Mouse (Mus musculus): ENCODE measurements at regions not wholly inside any gene's neighbourhood (a gene's known extent, or its start where the extent isn't known, plus 50 kb on each side); places are given as distances from the start of the nearest gene placed in this dataset.
"Not testable (repeated sequence)": the region's sequence is repeated elsewhere in the genome, so short reads cannot be mapped to it uniquely, and the experiment has no call there.

GRCm38 (mm10) chr2:100344921-100345425 is 1279.5 kb upstream of the Rag2 start:
- H3K4me1 ChIP-seq (replicated peaks; ENCODE audit: control insufficient read depth, insufficient read depth, low read length), result no peaks in the 10 kb centered on the region
- no peak overlapping the region for H3K4me2 ChIP-seq (replicated peaks; ENCODE audit: low read depth)
- H3K9ac ChIP-seq (ENCODE audit: low read depth, low read length), result no peak overlapping the region
- no peak overlapping the region for H3K27ac ChIP-seq (ENCODE audit: low read depth, low read length)
- H3K4me3 ChIP-seq (ENCODE audit: low read depth, low read length), result no peak overlapping the region
- ATAC-seq, result no peak
- no peaks in the 10 kb centered on the region for H3K27me3 ChIP-seq (replicated peaks; ENCODE audit: control insufficient read depth, insufficient read depth, low read length)
- H3K9me3 ChIP-seq (ENCODE audit: control insufficient read depth), result no peaks in the 10 kb centered on the region
- H3K36me3 ChIP-seq (ENCODE audit: control insufficient read depth, insufficient read depth), result no peaks in the 10 kb centered on the region
- no peak for TF ChIP-seq CTCF (IDR thresholded peaks at IDR 0.05; ENCODE audit: low read depth)
- WGBS, result 82% methylated on average over 3 of the region's 3 CpGs

GRCm38 (mm10) chr2:100365616-100366015 is 1258.9 kb upstream of the Rag2 start:
- not testable (repeated sequence) for H3K27ac ChIP-seq (ENCODE audit: low read depth, low read length); H3K9ac ChIP-seq (ENCODE audit: low read depth, low read length); H3K36me3 ChIP-seq (ENCODE audit: control insufficient read depth, insufficient read depth); H3K27me3 ChIP-seq (replicated peaks; ENCODE audit: control insufficient read depth, insufficient read depth, low read length); H3K4me3 ChIP-seq (ENCODE audit: low read depth, low read length); H3K4me1 ChIP-seq (replicated peaks; ENCODE audit: control insufficient read depth, insufficient read depth, low read length); H3K9me3 ChIP-seq (ENCODE audit: control insufficient read depth); H3K4me2 ChIP-seq (replicated peaks; ENCODE audit: low read depth); ATAC-seq
- 87% methylated on average over 10 of the region's 10 CpGs for WGBS

- Histone ChIP-seq H3K9ac (ENCODE audit: low read depth, low read length) (no peak overlapping the region), H3K4me3 (ENCODE audit: low read depth, low read length) (no peak overlapping the region), H3K27me3 (replicated peaks; ENCODE audit: control insufficient read depth, insufficient read depth, low read length) (no peaks in the 10 kb centered on the region), H3K9me3 (ENCODE audit: control insufficient read depth) (no peaks in the 10 kb centered on the region), H3K27ac (ENCODE audit: low read depth, low read length) (no peak overlapping the region), H3K4me1 (replicated peaks; ENCODE audit: control insufficient read depth, insufficient read depth, low read length) (no peaks in the 10 kb centered on the region), H3K4me2 (replicated peaks; ENCODE audit: low read depth) (no peak overlapping the region), H3K36me3 (ENCODE audit: control insufficient read depth, insufficient read depth) (no peaks in the 10 kb centered on the region)
- TF ChIP-seq CTCF (IDR thresholded peaks at IDR 0.05; ENCODE audit: low read depth), result no peak
- ATAC-seq, result no peak
Observed at GRCm38 (mm10) chr2:100399776-100400175, 1224.7 kb upstream of the Rag2 start.

DNA sequence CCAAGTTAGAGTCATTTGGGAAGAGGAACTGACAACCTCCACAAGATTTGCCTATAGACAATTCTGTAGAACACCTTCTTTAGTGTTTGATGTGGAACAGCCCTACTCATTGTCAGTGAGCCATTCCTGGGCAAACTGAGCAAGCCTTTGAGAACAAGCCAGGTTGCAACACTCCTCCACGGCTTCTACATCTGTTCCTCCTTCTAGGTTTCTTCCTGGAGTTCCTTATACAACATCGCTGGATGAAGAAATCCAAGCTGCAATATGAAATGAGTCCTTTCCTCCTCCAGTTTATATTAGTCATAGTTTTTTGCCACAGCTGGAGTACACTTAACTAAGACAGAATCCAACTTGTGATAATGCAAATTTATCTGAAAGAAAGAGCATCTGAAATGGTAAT is 1197.9 kb upstream of the Rag2 start:
- no peaks in the 10 kb centered on the region for H3K9me3 ChIP-seq (ENCODE audit: control insufficient read depth)
- no peak overlapping the region for H3K9ac ChIP-seq (ENCODE audit: low read depth, low read length)
- no peaks in the 10 kb centered on the region for H3K27me3 ChIP-seq (replicated peaks; ENCODE audit: control insufficient read depth, insufficient read depth, low read length)
- H3K4me3 ChIP-seq (ENCODE audit: low read depth, low read length), result no peak overlapping the region
- H3K4me1 ChIP-seq (replicated peaks; ENCODE audit: control insufficient read depth, insufficient read depth, low read length), result no peaks in the 10 kb centered on the region
- no peak overlapping the region for H3K27ac ChIP-seq (ENCODE audit: low read depth, low read length)
- H3K36me3 ChIP-seq (ENCODE audit: control insufficient read depth, insufficient read depth), result no peaks in the 10 kb centered on the region
- WGBS, result 71% methylated on average over 2 of the region's 2 CpGs
- ATAC-seq, result no peak
- H3K4me2 ChIP-seq (replicated peaks; ENCODE audit: low read depth), result no peak overlapping the region
- TF ChIP-seq CTCF (IDR thresholded peaks at IDR 0.05; ENCODE audit: low read depth), result no peak

DNA sequence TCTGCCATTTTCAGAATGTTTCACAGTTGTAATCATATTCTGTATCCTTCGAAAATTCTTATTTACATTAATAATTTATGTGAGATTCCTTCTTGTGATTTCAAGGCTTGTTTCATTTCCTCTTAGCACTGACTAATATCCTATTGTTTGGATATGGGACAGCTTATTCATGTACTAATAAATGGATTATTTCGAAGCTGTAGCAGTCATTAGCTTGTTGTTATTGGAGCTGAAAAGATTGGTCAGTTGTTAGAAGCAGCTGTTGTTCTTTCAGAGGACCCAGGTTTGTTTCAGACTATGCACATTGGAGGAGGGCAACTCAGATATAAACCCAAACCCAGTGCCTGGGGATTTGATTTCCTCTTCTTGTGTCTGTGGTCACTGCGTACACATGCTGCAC is 1189.5 kb upstream of the Rag2 start:
- H3K27ac ChIP-seq (ENCODE audit: low read depth, low read length), result no peak overlapping the region
- no peaks in the 10 kb centered on the region for H3K4me1 ChIP-seq (replicated peaks; ENCODE audit: control insufficient read depth, insufficient read depth, low read length)
- no peak overlapping the region for H3K4me3 ChIP-seq (ENCODE audit: low read depth, low read length)
- H3K9me3 ChIP-seq (ENCODE audit: control insufficient read depth), result no peaks in the 10 kb centered on the region
- H3K36me3 ChIP-seq (ENCODE audit: control insufficient read depth, insufficient read depth), result no peaks in the 10 kb centered on the region
- H3K27me3 ChIP-seq (replicated peaks; ENCODE audit: control insufficient read depth, insufficient read depth, low read length), result no peaks in the 10 kb centered on the region
- no peak for ATAC-seq
- TF ChIP-seq CTCF (IDR thresholded peaks at IDR 0.05; ENCODE audit: low read depth), result no peak
- H3K9ac ChIP-seq (ENCODE audit: low read depth, low read length), result no peak overlapping the region
- H3K4me2 ChIP-seq (replicated peaks; ENCODE audit: low read depth), result no peak overlapping the region
- 75% methylated on average over 3 of the region's 3 CpGs for WGBS

- TF ChIP-seq CTCF (IDR thresholded peaks at IDR 0.05; ENCODE audit: low read depth), result no peak
- Histone ChIP-seq H3K36me3 (ENCODE audit: control insufficient read depth, insufficient read depth) (no peaks in the 10 kb centered on the region), H3K4me2 (replicated peaks; ENCODE audit: low read depth) (no peak overlapping the region), H3K9me3 (ENCODE audit: control insufficient read depth) (no peaks in the 10 kb centered on the region), H3K27me3 (replicated peaks; ENCODE audit: control insufficient read depth, insufficient read depth, low read length) (no peaks in the 10 kb centered on the region), H3K4me3 (ENCODE audit: low read depth, low read length) (no peak overlapping the region), H3K27ac (ENCODE audit: low read depth, low read length) (no peak overlapping the region), H3K4me1 (replicated peaks; ENCODE audit: control insufficient read depth, insufficient read depth, low read length) (no peaks in the 10 kb centered on the region), H3K9ac (ENCODE audit: low read depth, low read length) (no peak overlapping the region)
- 74% methylated on average over 1 of the region's 1 CpGs for WGBS
- ATAC-seq, result no peak
Observed at GRCm38 (mm10) chr2:100445868-100446267, 1178.7 kb upstream of the Rag2 start.

GRCm38 (mm10) chr2:100446332-100446731 is 1178.2 kb upstream of the Rag2 start:
- H3K4me2 ChIP-seq (replicated peaks; ENCODE audit: low read depth), result no peak overlapping the region
- no peaks in the 10 kb centered on the region for H3K9me3 ChIP-seq (ENCODE audit: control insufficient read depth)
- no peak overlapping the region for H3K27ac ChIP-seq (ENCODE audit: low read depth, low read length)
- H3K4me3 ChIP-seq (ENCODE audit: low read depth, low read length), result no peak overlapping the region
- no peaks in the 10 kb centered on the region for H3K36me3 ChIP-seq (ENCODE audit: control insufficient read depth, insufficient read depth)
- 51% methylated on average over 2 of the region's 2 CpGs for WGBS
- no peaks in the 10 kb centered on the region for H3K27me3 ChIP-seq (replicated peaks; ENCODE audit: control insufficient read depth, insufficient read depth, low read length)
- H3K9ac ChIP-seq (ENCODE audit: low read depth, low read length), result no peak overlapping the region
- no peaks in the 10 kb centered on the region for H3K4me1 ChIP-seq (replicated peaks; ENCODE audit: control insufficient read depth, insufficient read depth, low read length)
- no peak for TF ChIP-seq CTCF (IDR thresholded peaks at IDR 0.05; ENCODE audit: low read depth)
- no peak for ATAC-seq

DNA sequence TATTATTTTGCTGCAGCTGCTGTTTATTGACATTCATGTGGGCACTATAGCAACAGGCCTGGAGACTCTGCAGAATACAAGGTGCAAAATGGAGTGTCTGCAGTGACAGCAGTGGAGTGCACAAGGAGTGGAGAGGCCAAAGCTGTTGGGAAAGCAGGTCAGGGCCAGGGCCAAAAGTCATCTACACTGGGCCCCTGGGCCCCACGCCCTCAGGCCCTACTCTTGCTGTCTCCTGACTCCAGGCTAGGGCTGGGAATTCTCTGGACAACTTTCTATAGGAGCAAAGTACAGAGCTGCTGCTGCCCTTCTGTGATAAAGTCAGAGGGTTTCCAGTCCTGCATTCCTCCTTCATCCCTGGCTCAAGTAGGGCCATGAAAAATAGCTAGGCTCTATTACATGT is 1164.9 kb upstream of the Rag2 start:
- H3K4me1 ChIP-seq (replicated peaks; ENCODE audit: control insufficient read depth, insufficient read depth, low read length); H3K9me3 ChIP-seq (ENCODE audit: control insufficient read depth); H3K36me3 ChIP-seq (ENCODE audit: control insufficient read depth, insufficient read depth); H3K27ac ChIP-seq (ENCODE audit: low read depth, low read length); H3K4me2 ChIP-seq (replicated peaks; ENCODE audit: low read depth); H3K27me3 ChIP-seq (replicated peaks; ENCODE audit: control insufficient read depth, insufficient read depth, low read length); H3K9ac ChIP-seq (ENCODE audit: low read depth, low read length); H3K4me3 ChIP-seq (ENCODE audit: low read depth, low read length): not testable (repeated sequence)
- ATAC-seq, result peak; percentile 57
- no CpG with 5 or more reads among the region's 1 CpGs for WGBS

DNA sequence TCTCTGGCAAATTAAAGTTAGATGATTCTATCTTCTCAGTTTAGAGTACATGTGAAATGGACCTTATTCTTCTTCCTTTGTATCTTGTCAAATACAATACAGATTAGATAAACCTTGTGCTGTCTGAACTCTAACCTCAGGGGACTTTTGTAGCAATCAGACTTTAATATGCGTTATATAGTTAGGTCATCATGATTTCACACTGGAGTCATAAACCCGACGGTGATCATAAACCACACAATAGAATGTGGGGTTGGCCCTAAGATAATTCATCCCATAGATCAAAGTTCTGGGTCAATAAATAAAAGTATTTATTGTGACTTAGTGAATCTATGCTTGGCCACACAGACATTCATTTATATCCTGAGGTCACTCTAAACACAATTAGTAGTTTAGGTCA is 1138.3 kb upstream of the Rag2 start:
- not testable (repeated sequence) for H3K9ac ChIP-seq (ENCODE audit: low read depth, low read length); H3K27ac ChIP-seq (ENCODE audit: low read depth, low read length); H3K4me2 ChIP-seq (replicated peaks; ENCODE audit: low read depth); H3K36me3 ChIP-seq (ENCODE audit: control insufficient read depth, insufficient read depth); H3K27me3 ChIP-seq (replicated peaks; ENCODE audit: control insufficient read depth, insufficient read depth, low read length); H3K4me3 ChIP-seq (ENCODE audit: low read depth, low read length); H3K9me3 ChIP-seq (ENCODE audit: control insufficient read depth); H3K4me1 ChIP-seq (replicated peaks; ENCODE audit: control insufficient read depth, insufficient read depth, low read length)
- no CpG with 5 or more reads among the region's 3 CpGs for WGBS
- ATAC-seq, result peak; percentile 88

Measured in intestine, postnatal 0 days (tissue).